Mouse (Mus musculus) lung, adult 2 months (tissue): Measurements from ENCODE around the gene Kcnt2. TPM values are rescaled to one million over a fixed set of nuclear protein-coding genes. Genes with fewer than 3 reads are reported as not detected.

Experiments used
- DNase-seq: peaks from one replicate; pipeline ENCODE4 v3.0.0; 2022
- H3K4me1 ChIP-seq: fragments of 200-500 bp; 2 replicates; pipeline ENCODE4 v1.6.1; 2011; ENCODE audit warnings: low read length; ENCODE audit not compliant: control insufficient read depth, insufficient read depth
- H3K4me3 ChIP-seq: fragments of 200-500 bp; replicated peaks from 2 replicates; pipeline ENCODE3; 2011; ENCODE audit warnings: low read depth, mild to moderate bottlenecking, control low read depth, low read length; ENCODE audit errors: extremely low read depth
- CTCF ChIP-seq: fragments of 200-500 bp; IDR thresholded peaks from 2 replicates; pipeline ENCODE4 v1.5.1; 2011; ENCODE audit warnings: mild to moderate bottlenecking, low read length, control low read depth; ENCODE audit not compliant: insufficient read depth
- POLR2A ChIP-seq: fragments of 200-500 bp; IDR thresholded peaks from 2 replicates; pipeline ENCODE4 v1.6.1; 2011; ENCODE audit warnings: low read depth, mild to moderate bottlenecking, control low read depth, low read length, borderline replicate concordance; ENCODE audit errors: extremely low read depth
- WGBS: fragments of 180-500 bp; shearing (Covaris S2); methylation state at CpG from one replicate; pipeline ENCODE4 v1.1.7; 2018; 5-methylcytosine and 5-hydroxymethylcytosine counted together
- polyA plus RNA-seq: library from polyadenylated mRNA; depleted of rRNA; stranded (reverse); fragments of >200 nt; gene quantifications from 2 replicates; pipeline ENCODE4 v1.2.3, GENCODE M21; 2012; rRNA removed

Kcnt2 gene
- polyA plus RNA-seq, 1 experiment: 0.11 TPM

- no peak for DNase-seq
- Histone ChIP-seq H3K4me1 (no peaks in the 10 kb centered on the region), H3K4me3 (no peak overlapping the region)
- TF ChIP-seq CTCF (no peak), POLR2A (no peak)
- WGBS: 70% methylated on average over 7 of the region's 7 CpGs
Measured at GRCm38 (mm10) chr1:140572141-140572540, 326.2 kb downstream of the Kcnt2 start.

GRCm38 (mm10) chr1:140578607-140579006, 332.6 kb downstream of the Kcnt2 start:
- Histone ChIP-seq H3K4me1 (no peaks in the 10 kb centered on the region), H3K4me3 (no peak overlapping the region)
- TF ChIP-seq CTCF (no peak), POLR2A (no peak)
- 83% methylated on average over 3 of the region's 3 CpGs for WGBS
- no peak for DNase-seq

- Histone ChIP-seq H3K4me3 (no peak overlapping the region), H3K4me1 (no peaks in the 10 kb centered on the region)
- WGBS: 72% methylated on average over 3 of the region's 3 CpGs
- no peak for DNase-seq
- TF ChIP-seq CTCF (no peak), POLR2A (no peak)
Measured at GRCm38 (mm10) chr1:140588302-140588701, 342.3 kb downstream of the Kcnt2 start.

- no peak for DNase-seq
- Histone ChIP-seq H3K4me1 (no peaks in the 10 kb centered on the region), H3K4me3 (no peak overlapping the region)
- 88% methylated on average over 4 of the region's 4 CpGs for WGBS
- TF ChIP-seq CTCF (no peak), POLR2A (no peak)
Measured at GRCm38 (mm10) chr1:140608765-140609297, 362.9 kb downstream of the Kcnt2 start.

- Histone ChIP-seq H3K4me3 (no peak overlapping the region), H3K4me1 (no peaks in the 10 kb centered on the region)
- TF ChIP-seq CTCF (no peak), POLR2A (no peak)
- no peak for DNase-seq
- 64% methylated on average over 1 of the region's 1 CpGs for WGBS
Measured at GRCm38 (mm10) chr1:140613101-140613500, 367.1 kb downstream of the Kcnt2 start.

- no peak for DNase-seq
- Histone ChIP-seq H3K4me3 (no peak overlapping the region), H3K4me1 (no peaks in the 10 kb centered on the region)
- TF ChIP-seq POLR2A: no peak
- no peak for TF ChIP-seq CTCF
- 63% methylated on average over 2 of the region's 2 CpGs for WGBS
Measured at GRCm38 (mm10) chr1:140614840-140615239, 368.9 kb downstream of the Kcnt2 start.

- H3K4me3 ChIP-seq: no peak overlapping the region
- no peaks in the 10 kb centered on the region for H3K4me1 ChIP-seq
- DNase-seq: no peak
- TF ChIP-seq CTCF (no peak), POLR2A (no peak)
Measured at GRCm38 (mm10) chr1:140618164-140618563, 372.2 kb downstream of the Kcnt2 start.

GRCm38 (mm10) chr1:140624918-140625317, 379.0 kb downstream of the Kcnt2 start:
- no peak for DNase-seq
- TF ChIP-seq CTCF (no peak), POLR2A (no peak)
- Histone ChIP-seq H3K4me1 (no peaks in the 10 kb centered on the region), H3K4me3 (no peak overlapping the region)

- 61% methylated on average over 3 of the region's 3 CpGs for WGBS
- DNase-seq: no peak
- TF ChIP-seq CTCF: no peak
- no peak for TF ChIP-seq POLR2A
- no peak overlapping the region for H3K4me3 ChIP-seq
- H3K4me1 ChIP-seq: no peaks in the 10 kb centered on the region
Measured at GRCm38 (mm10) chr1:140659607-140660340, 413.8 kb downstream of the Kcnt2 start.

- no peaks in the 10 kb centered on the region for H3K4me1 ChIP-seq
- no peak overlapping the region for H3K4me3 ChIP-seq
- TF ChIP-seq CTCF: no peak
- TF ChIP-seq POLR2A: no peak
- 29% methylated on average over 12 of the region's 12 CpGs for WGBS
- no peak for DNase-seq
Measured at GRCm38 (mm10) chr1:140660751-140661403, 414.9 kb downstream of the Kcnt2 start.

- peak; percentile 13; the same call in 1 of the 2 replicates for TF ChIP-seq CTCF
- TF ChIP-seq POLR2A: no peak
- no peak for DNase-seq
- Histone ChIP-seq H3K4me1 (no peaks in the 10 kb centered on the region), H3K4me3 (no peak overlapping the region)
- WGBS: 15% methylated on average over 3 of the region's 3 CpGs
Measured at GRCm38 (mm10) chr1:140661404-140661787, 415.4 kb downstream of the Kcnt2 start.

Other genes starting within 250 kb of the Kcnt2 start
- gene Cfh, start 62.4 kb upstream of the Kcnt2 start, polyA plus RNA-seq: 18.4 and 29.7 TPM in 2 replicates